Mouse (Mus musculus): Measurements from ENCODE around the gene 3110082I17Rik. TPM values are rescaled to one million over a fixed set of nuclear protein-coding genes. Genes with fewer than 3 reads are reported as not detected.

Gene 3110082I17Rik
- total and polyA plus RNA-seq, 3 experiments: 41.2 to 100.0 (median 46.9) TPM

DNA sequence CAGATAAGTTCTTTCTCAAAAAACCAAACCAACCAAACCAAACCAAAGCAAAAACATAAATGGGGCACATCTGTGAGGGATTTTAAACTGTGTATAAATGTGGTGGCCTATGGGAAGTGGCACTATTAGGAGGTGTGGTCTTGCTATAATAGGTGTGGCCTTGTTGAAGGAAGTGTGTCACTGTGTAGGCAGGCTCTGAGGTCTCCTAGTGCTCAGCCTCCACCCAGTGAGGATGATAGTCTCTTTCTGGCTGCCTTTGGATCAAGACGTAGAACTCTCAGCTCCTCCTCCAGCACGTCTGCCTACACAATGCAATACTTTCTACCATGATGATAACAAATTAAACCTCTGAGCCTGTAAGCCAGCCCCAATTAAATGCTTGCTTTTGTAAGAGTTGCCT is 6.0 kb upstream of the 3110082I17Rik start:
- in situ Hi-C loops (cut with MboI; ENCODE audit: low pct_ligation_motif_present, low pct_unique_long_range_greater_than_20kb, low sequenced_read_pairs) (loop anchor here (25.0 kb wide), 1 partner anchor 104 kb away; the partner anchor contains the start of genes Cox19 and Cyp2w1), dilution Hi-C loops (cut with MboI; ENCODE audit: extremely low pct_ligation_motif_present, extremely low pct_unique_long_range_greater_than_20kb, low sequenced_read_pairs) (no loop called here)
- Histone ChIP-seq H3K4me3 (replicated peaks in 1 of 3; ENCODE audit: low read depth in 2 of 3, low read length in 2 of 3, poor library complexity in 1 of 3) (no peak overlapping the region), H3K4me2 (ENCODE audit: insufficient read depth, low read depth, poor library complexity, severe bottlenecking) (no peak overlapping the region), H3K9ac (ENCODE audit: insufficient read depth, low read depth) (no peak overlapping the region), H3K79me2 (replicated peaks; ENCODE audit: control insufficient read depth, extremely low read depth, insufficient read depth, poor library complexity, severe bottlenecking) (no peaks in the 10 kb centered on the region), H3K27me3 (replicated peaks) (no peaks in the 10 kb centered on the region), H3K36me3 (replicated peaks in 1 of 2; ENCODE audit: control insufficient read depth in 1 of 2, insufficient read depth in 1 of 2, low read length in 1 of 2) (peaks cover 2 to 8% of the 10 kb centered on the region in 2 experiments), H3K27ac (ENCODE audit: insufficient read depth, low read depth) (no peak overlapping the region), H3K9me3 (replicated peaks; ENCODE audit: low read length) (no peaks in the 10 kb centered on the region), H3K4me1 (ENCODE audit: control insufficient read depth in 1 of 2, insufficient read depth in 2 of 2) (no peaks in the 10 kb centered on the region)
- TF ChIP-seq POLR2AphosphoS2 (IDR thresholded peaks at IDR 0.05; ENCODE audit: low read depth, low read length) (no peak), IRF4 (IDR thresholded peaks at IDR 0.05; ENCODE audit: low read depth, low read length) (no peak), UBTF (IDR thresholded peaks at IDR 0.05; ENCODE audit: low read depth, low read length) (no peak), POLR2A (IDR thresholded peaks at IDR 0.05; ENCODE audit: low read depth, low read length) (no peak), EP300 (IDR thresholded peaks at IDR 0.05; ENCODE audit: low read length) (no peak), SIN3A (IDR thresholded peaks at IDR 0.05; ENCODE audit: low read length) (no peak), CTCF (conservative IDR thresholded peaks at IDR 0.05 in 1 of 2, IDR thresholded peaks at IDR 0.05 in 1 of 2; ENCODE audit: low read depth in 2 of 2, low read length in 2 of 2) (no peak), TBP (conservative IDR thresholded peaks at IDR 0.05; ENCODE audit: low read depth, low read length) (no peak), MXI1 (IDR thresholded peaks at IDR 0.05; ENCODE audit: low read depth, low read length) (no peak), MAX (IDR thresholded peaks at IDR 0.05; ENCODE audit: low read length) (no peak)
- DNase-seq (ENCODE audit: extremely low read depth): no peak

DNA sequence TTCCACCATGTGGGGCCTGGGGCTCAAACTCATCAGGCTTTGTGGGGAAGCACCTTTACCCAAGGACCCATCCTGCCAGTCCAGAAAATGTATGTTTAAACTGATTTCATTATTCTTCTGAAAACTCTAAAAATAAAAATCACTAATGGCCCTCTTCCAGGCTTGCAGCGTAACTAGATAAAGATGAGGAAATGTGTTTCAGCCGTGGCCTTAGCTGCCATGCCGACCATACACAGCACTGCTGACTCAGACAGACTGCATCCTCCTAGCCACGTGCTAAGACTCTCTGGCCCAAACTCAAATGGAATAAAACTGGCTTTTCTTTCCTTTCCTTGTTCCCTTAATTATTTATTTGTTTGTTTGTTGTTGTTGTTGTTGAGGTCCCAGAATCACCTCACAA is 4.5 kb upstream of the 3110082I17Rik start:
- no peaks in the 10 kb centered on the region for H3K79me2 ChIP-seq (replicated peaks; ENCODE audit: control insufficient read depth, extremely low read depth, insufficient read depth, poor library complexity, severe bottlenecking)
- H3K4me2 ChIP-seq (ENCODE audit: insufficient read depth, low read depth, poor library complexity, severe bottlenecking): no peak overlapping the region
- no peaks in the 10 kb centered on the region for H3K9me3 ChIP-seq (replicated peaks; ENCODE audit: low read length)
- no peak overlapping the region for H3K9ac ChIP-seq (ENCODE audit: insufficient read depth, low read depth)
- no peaks in the 10 kb centered on the region for H3K27me3 ChIP-seq (replicated peaks)
- no peak for TF ChIP-seq ZNF384 (IDR thresholded peaks at IDR 0.05; ENCODE audit: low read depth, low read length)
- H3K4me1 ChIP-seq (ENCODE audit: control insufficient read depth in 1 of 2, insufficient read depth in 2 of 2): peaks cover 2 to 7% of the 10 kb centered on the region in 2 experiments; a peak in 3 of 4 replicates
- no peak overlapping the region for H3K27ac ChIP-seq (ENCODE audit: insufficient read depth, low read depth)
- no peaks in the 10 kb centered on the region for H3K36me3 ChIP-seq (replicated peaks in 1 of 2; ENCODE audit: control insufficient read depth in 1 of 2, insufficient read depth in 1 of 2, low read length in 1 of 2)
- no peak for DNase-seq (ENCODE audit: extremely low read depth)
- in situ Hi-C loops (cut with MboI; ENCODE audit: low pct_ligation_motif_present, low pct_unique_long_range_greater_than_20kb, low sequenced_read_pairs) (loop anchor here (25.0 kb wide), 1 partner anchor 103 kb away; the partner anchor contains the start of genes Cox19 and Cyp2w1), dilution Hi-C loops (cut with MboI; ENCODE audit: extremely low pct_ligation_motif_present, extremely low pct_unique_long_range_greater_than_20kb, low sequenced_read_pairs) (no loop called here)
- no peak overlapping the region for H3K4me3 ChIP-seq (replicated peaks in 1 of 3; ENCODE audit: low read depth in 2 of 3, low read length in 2 of 3, poor library complexity in 1 of 3)

DNA sequence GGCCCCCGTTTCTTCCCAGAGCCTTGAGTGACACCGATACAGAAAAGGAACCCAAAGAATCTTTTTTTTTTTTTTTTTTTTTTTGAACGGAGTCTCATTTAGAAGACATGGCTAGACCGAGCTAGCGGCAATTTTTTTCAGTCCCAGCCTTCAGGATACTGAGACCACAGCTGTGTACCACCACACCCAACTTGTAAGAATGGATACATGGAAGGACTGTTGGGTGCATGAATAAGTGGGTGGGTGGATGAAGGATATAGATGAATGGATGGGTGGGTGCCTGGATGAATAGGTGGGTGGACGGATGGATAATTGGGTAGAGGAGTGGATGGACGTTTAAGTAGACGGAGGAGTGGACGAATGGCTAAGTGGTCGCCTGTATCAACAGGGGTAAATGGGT is 389 bp downstream of the 3110082I17Rik start:
- in situ Hi-C loops (cut with MboI; ENCODE audit: low pct_ligation_motif_present, low pct_unique_long_range_greater_than_20kb, low sequenced_read_pairs): loop anchor here (25.0 kb wide), 1 partner anchor 98 kb away; the partner anchor contains the start of genes Cox19 and Cyp2w1
- Histone ChIP-seq H3K36me3 (replicated peaks in 1 of 2; ENCODE audit: control insufficient read depth in 1 of 2, insufficient read depth in 1 of 2, low read length in 1 of 2) (peaks cover 5 to 32% of the 10 kb centered on the region in 2 experiments), H3K9me3 (replicated peaks; ENCODE audit: low read length) (no peaks in the 10 kb centered on the region), H3K79me2 (replicated peaks; ENCODE audit: control insufficient read depth, extremely low read depth, insufficient read depth, poor library complexity, severe bottlenecking) (peaks cover 3% of the 10 kb centered on the region), H3K4me1 (ENCODE audit: control insufficient read depth in 1 of 2, insufficient read depth in 2 of 2) (peaks cover 4 to 25% of the 10 kb centered on the region in 2 experiments; a peak in 3 of 4 replicates), H3K4me3 (replicated peaks in 1 of 3; ENCODE audit: low read depth in 2 of 3, low read length in 2 of 3, poor library complexity in 1 of 3) (peak overlapping the region; percentile 82 to 85 (median 84)), H3K4me2 (ENCODE audit: insufficient read depth, low read depth, poor library complexity, severe bottlenecking) (peak overlapping the region; percentile 70), H3K27ac (ENCODE audit: insufficient read depth, low read depth) (no peak overlapping the region), H3K27me3 (replicated peaks) (no peaks in the 10 kb centered on the region), H3K9ac (ENCODE audit: insufficient read depth, low read depth) (peak overlapping the region; percentile 51)
- dilution Hi-C loops (cut with MboI; ENCODE audit: extremely low pct_ligation_motif_present, extremely low pct_unique_long_range_greater_than_20kb, low sequenced_read_pairs): no loop called here
- TF ChIP-seq MYC (IDR thresholded peaks at IDR 0.05; ENCODE audit: low read depth, low read length) (no peak), ZNF384 (IDR thresholded peaks at IDR 0.05; ENCODE audit: low read depth, low read length) (peak; percentile 32; the same call in 1 of the 2 replicates)
- no peak for DNase-seq (ENCODE audit: extremely low read depth)

Data from CH12.LX (cell line).